Mouse (Mus musculus) CD4-positive, CD25-positive, alpha-beta regulatory T cell, adult 2 months (primary cell): ENCODE measurements around the gene Sult1c1.
"Not testable (repeated sequence)": the region's sequence is repeated elsewhere in the genome, so short reads cannot be mapped to it uniquely, and the experiment has no call there.

Experiments used
- DNase-seq: peaks from one replicate; pipeline ENCODE4 v3.0.0-alpha.2; 2012; ENCODE audit warnings: low read depth, low spot score

Gene Sult1c1

DNA sequence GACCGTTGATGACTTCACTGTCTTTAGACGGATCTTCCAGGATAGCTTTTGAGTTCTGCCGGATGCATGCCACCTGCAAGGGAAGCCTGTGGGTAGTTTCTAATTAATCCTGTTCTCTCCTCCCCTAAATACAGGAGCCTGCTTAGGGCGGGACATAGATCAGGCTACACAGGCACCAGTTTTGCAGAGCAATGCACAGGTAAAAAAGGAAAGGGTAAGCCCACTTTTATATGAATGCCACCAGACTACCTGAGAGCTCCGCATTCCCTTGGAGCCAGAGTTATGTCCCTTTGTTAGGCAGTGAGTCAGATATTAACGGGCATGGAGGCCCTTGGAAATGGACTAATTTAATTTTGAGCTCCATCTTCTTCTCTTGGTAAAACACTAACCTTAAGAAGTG, at the start of gene Sult1c1:
TSS of gene Sult1c1 (minus strand) at position 101 of the 400 bp plus-strand sequence.
- no peak for DNase-seq

DNA sequence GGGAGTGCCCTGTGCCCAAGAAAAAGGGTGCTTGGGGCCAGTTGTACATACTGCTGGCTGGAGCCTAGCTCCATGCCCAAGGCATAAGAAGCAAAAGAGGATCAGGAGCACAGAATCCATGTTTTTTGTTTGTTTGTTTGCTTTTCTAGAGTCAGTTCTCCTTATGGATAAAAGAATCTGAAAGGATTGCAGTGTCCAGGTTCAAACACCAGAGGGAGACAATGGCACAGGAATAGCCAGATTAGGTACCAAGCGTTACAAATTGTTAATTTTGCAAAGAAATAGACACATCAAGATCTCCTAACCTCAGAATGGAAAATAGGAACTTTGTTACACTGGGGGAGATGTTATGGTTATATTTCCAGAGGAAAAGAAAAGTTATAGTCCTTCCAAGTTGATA, 23.7 kb upstream of the Sult1c1 start:
- no peak for DNase-seq

DNA sequence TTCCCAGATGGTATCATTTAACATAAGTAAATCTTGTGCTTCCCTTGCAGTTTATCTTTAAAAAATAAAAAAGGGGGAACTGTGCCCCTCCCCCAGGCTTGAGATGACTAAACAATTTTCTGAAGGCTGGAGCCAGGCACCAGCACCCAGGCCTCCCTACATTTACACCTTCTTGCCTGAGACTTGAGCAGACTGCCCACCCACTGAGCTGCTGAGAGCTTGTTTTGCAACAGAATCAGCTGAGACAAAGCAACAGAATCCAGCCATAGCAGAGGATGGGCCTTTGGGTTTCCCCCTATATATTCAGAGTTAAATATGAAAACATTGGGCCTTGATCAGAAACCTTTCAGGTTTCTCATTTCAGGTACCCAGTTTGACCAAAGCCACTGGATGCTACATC, 20.7 kb upstream of the Sult1c1 start:
- no peak for DNase-seq

DNA sequence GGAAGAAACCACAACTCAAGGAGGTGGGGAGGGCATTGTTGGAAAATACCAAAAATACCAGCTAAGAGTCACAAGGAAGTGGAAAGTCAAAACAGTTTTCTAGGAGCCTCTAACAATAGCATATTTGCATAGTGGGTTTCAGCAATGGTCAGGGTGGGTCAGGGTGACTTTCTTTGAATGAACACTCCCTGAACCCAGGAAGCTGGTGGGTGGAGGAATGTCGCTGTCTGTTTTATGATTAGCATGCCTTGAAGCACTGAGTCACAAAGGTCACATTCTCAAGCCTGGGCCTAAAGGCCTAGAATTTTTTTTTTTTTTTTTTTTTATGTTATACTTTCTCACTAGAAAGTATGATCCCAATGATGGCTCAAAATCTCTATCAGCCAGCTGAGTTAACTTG, 20.1 kb upstream of the Sult1c1 start:
- DNase-seq, result not testable (repeated sequence)

DNA sequence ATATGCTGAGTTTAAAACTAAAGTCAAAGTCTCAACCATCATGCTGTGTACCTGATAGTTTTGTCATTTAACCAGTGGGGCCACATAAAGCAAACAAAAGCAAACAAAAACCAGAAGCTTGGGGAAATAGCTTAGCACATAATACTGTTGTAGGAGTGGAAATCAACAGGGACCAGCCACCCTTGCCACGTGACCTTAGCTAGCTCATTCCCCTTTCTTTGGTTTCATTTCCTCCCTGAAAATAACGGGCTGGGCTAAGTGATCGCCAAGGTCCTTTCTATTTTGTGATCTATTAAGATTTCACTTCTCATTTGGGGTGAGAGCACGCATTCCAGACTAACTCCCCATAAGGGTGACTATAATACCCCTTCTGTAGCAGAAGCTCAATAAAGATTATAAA, 13.0 kb upstream of the Sult1c1 start:
- DNase-seq, result no peak

DNA sequence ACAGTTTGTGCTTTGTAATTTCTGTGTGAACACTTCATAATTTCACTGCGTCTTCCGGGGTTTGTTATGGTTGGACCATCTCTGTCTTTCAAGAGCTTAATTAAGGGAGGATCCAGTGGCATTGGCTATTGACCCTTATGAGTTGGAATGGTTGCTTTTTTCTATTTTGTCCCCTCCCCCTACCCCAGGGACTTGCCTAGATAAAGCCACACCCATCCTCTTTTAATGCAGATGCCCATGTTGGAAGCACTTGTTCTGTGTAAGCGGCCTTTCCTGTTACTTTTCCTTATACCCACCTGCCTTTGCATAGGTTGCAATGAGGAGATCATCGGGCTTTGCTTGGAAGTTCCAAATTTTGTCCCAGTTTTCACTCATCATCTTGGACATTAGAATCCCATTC, 16.9 kb downstream of the Sult1c1 start:
- no peak for DNase-seq

DNA sequence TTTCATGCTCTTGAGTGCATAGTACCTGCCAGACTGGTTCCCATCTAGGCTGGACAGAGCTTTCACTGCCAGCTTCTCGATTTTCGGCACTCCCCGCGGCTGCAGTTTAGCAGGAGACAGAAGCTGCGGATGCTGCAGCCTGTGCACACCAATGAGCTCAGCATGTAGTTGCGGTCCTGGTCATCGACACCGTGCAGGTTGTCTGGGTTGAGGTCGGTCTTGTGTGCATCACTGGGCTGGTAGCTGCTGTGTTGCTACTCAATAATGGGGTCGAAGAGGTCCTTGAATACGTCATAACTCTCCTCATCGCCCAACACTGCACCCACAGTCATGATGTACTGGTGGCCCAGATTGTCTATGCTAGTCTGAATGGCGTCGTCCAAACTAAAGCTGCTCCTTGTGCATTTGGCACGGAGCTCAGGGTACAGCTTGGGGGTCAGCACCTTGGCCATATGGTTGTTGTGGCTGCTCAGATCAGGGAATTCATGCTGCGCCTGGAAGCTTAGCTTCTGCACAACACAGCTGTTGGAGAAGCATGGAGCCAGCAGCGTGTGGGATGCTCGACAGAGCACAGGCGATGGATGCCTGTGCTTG, 48.8 kb downstream of the Sult1c1 start:
- no peak for DNase-seq

DNA sequence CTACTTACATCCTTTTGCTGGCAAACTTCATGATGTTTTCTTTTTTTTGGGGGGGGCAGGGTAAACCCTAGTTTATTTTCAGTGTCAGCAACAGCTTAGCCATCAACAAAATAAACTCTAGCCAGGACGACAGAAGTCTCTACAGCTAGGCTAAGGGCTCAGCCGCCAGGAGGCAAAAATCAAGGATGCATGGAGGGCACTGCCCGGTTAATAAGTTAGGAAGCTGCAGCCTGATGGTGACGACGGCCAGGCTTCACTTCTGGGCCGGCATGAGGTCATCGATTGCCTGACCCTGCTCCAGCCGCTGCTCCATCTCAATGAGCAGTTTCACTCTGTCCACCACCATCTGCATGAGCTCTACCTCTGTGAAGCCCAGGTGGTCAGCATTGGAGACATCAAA, 49.7 kb downstream of the Sult1c1 start:
- no peak for DNase-seq
